Mouse (Mus musculus): Measurements from ENCODE around the gene Sik3.

The Sik3 gene

GRCm38 (mm10) chr9:46235649-46236048 is 223.0 kb downstream of the Sik3 start:
- no peak for DNase-seq

GRCm38 (mm10) chr9:46238850-46239249 is 226.2 kb downstream of the Sik3 start:
- DNase-seq: no peak

- DNase-seq: no peak
These were observed 228.0 kb downstream of the Sik3 start, which contains the start of gene Apoa4 for GRCm38 (mm10) chr9:46240526-46241153. Gene Apoa4, plus strand, starts transcription at chr9:46240696.

- no peak for DNase-seq
These were observed 229.2 kb downstream of the Sik3 start for GRCm38 (mm10) chr9:46241818-46242217.

- no peak for DNase-seq
These were observed 230.5 kb downstream of the Sik3 start for GRCm38 (mm10) chr9:46243122-46243521.

GRCm38 (mm10) chr9:46243584-46243983 is 231.0 kb downstream of the Sik3 start:
- no peak for DNase-seq

GRCm38 (mm10) chr9:46246752-46247324 is 234.2 kb downstream of the Sik3 start:
- DNase-seq: peak; percentile 57

- DNase-seq: no peak
These were observed 243.6 kb downstream of the Sik3 start for GRCm38 (mm10) chr9:46256177-46256576.

GRCm38 (mm10) chr9:46256658-46257385 is 244.2 kb downstream of the Sik3 start:
- DNase-seq: no peak

- no peak for DNase-seq
These were observed 244.9 kb downstream of the Sik3 start for GRCm38 (mm10) chr9:46257546-46257945.

GRCm38 (mm10) chr9:46259111-46259510 is 246.5 kb downstream of the Sik3 start:
- DNase-seq: no peak

- DNase-seq: no peak
These were observed 248.5 kb downstream of the Sik3 start for GRCm38 (mm10) chr9:46261131-46261530.

- no peak for DNase-seq
These were observed 255.8 kb downstream of the Sik3 start, which contains the start of gene Apoa5 for GRCm38 (mm10) chr9:46268343-46268873. Gene Apoa5, plus strand, starts transcription at chr9:46268633.

GRCm38 (mm10) chr9:46269125-46269524 is 256.5 kb downstream of the Sik3 start:
- no peak for DNase-seq

- DNase-seq: no peak
These were observed 258.2 kb downstream of the Sik3 start for GRCm38 (mm10) chr9:46270782-46271181.

GRCm38 (mm10) chr9:46272070-46272469 is 259.4 kb downstream of the Sik3 start:
- no peak for DNase-seq

- peak; percentile 79 for DNase-seq
These were observed 260.2 kb downstream of the Sik3 start, which contains the start of gene Zpr1 for GRCm38 (mm10) chr9:46272677-46273454. Gene Zpr1, plus strand, starts transcription at chr9:46273064.
